Mouse (Mus musculus) midbrain, embryonic 11.5 days (tissue): ENCODE data around the gene Uts2b. TPM values are rescaled to one million over a fixed set of nuclear protein-coding genes. Genes with fewer than 3 reads are reported as not detected.

Source experiments
- ATAC-seq: fragments of 200-750 bp; cut with Nextera tagmentation; 2 replicates; pipeline ENCODE4 v1.8.0; 2017; ENCODE audit warnings: moderate TSS enrichment, moderate library complexity; ENCODE audit not compliant: low FRiP score
- DNase-seq: peaks from one replicate; pipeline ENCODE4 v3.0.0; 2015; ENCODE audit warnings: low spot score; ENCODE audit errors: missing footprints
- H3K27ac ChIP-seq: fragments of 300-500 bp; sonication (generic); 2 replicates; pipeline ENCODE4 v1.5.1; 2014; ENCODE audit warnings: low read depth, low read length
- H3K27me3 ChIP-seq: fragments of 300-500 bp; sonication (generic); 2 replicates; pipeline ENCODE4 v1.6.1; 2014; ENCODE audit warnings: mild to moderate bottlenecking, low read length, moderate library complexity, mixed read lengths; ENCODE audit not compliant: control insufficient read depth, insufficient read depth
- H3K36me3 ChIP-seq: fragments of 300-500 bp; sonication (generic); 2 replicates; pipeline ENCODE4 v1.6.1; 2014; ENCODE audit warnings: mild to moderate bottlenecking, low read length, moderate library complexity, mixed read lengths; ENCODE audit not compliant: control insufficient read depth, insufficient read depth
- H3K4me1 ChIP-seq: fragments of 300-500 bp; sonication (generic); 2 replicates; pipeline ENCODE4 v1.6.1; 2014; ENCODE audit warnings: low read length; ENCODE audit not compliant: control insufficient read depth, insufficient read depth
- H3K4me2 ChIP-seq: fragments of 300-500 bp; sonication (generic); 2 replicates; pipeline ENCODE4 v1.6.1; 2014; ENCODE audit warnings: mild to moderate bottlenecking, moderate library complexity
- H3K4me3 ChIP-seq: fragments of 300-500 bp; sonication (generic); 2 replicates; pipeline ENCODE4 v1.5.1; 2014; ENCODE audit warnings: low read depth, low read length
- H3K9ac ChIP-seq: fragments of 300-500 bp; sonication (generic); 2 replicates; pipeline ENCODE4 v1.6.1; 2014; ENCODE audit warnings: low read length
- H3K9me3 ChIP-seq: fragments of 300-500 bp; sonication (generic); 2 replicates; pipeline ENCODE4 v1.6.1; 2016; ENCODE audit warnings: low read length; ENCODE audit not compliant: control insufficient read depth
- WGBS: fragments of 180-500 bp; shearing (Covaris S2); extraction: QIAGEN DNeasy Blood & Tissue Kit; methylation state at CpG from one replicate; pipeline ENCODE4 v1.1.7; 2014; 5-methylcytosine and 5-hydroxymethylcytosine counted together
- polyA plus RNA-seq: library from polyadenylated mRNA; unstranded; fragments of >200 nt; fragmentation: Nextera tagmentation; extraction: Ambion mirVana; gene quantifications from 2 replicates; pipeline ENCODE4 v1.2.1, GENCODE M21; 2014

Uts2b gene
- not detected in 2 replicates for polyA plus RNA-seq

DNA sequence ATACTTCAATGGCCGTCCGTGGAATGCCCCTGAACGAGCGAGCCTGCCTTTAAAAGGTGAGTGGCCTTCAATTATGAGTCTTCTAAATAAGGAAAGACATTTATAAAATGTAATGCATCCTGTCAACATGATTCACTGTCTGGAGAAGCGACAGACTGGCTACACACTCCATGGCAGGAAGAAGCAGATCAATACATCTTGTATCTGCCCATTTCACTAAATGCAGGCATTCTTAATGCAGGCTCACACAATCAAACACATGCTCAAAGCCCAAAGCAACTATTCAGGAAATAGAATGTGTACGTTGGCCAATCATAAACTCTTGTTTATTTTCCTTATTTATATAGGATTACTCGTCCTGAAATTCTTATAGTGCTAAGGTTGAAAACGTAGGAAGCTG lies at the start of gene Uts2b:
Uts2b (minus strand) TSS at position 49 of the 400 bp plus-strand sequence.
- H3K9me3 ChIP-seq: no peaks in the 10 kb centered on the region
- H3K36me3 ChIP-seq: no peaks in the 10 kb centered on the region
- WGBS: 87% methylated on average over 8 of the region's 8 CpGs
- no peak within 1 kb of the TSS for H3K4me3 ChIP-seq
- no peak within 1 kb of the TSS for H3K27ac ChIP-seq
- no peaks in the 10 kb centered on the region for H3K4me1 ChIP-seq
- ATAC-seq: no peak
- no peak for DNase-seq
- H3K27me3 ChIP-seq: no peaks in the 10 kb centered on the region
- H3K4me2 ChIP-seq: no peak within 1 kb of the TSS
- H3K9ac ChIP-seq: no peak within 1 kb of the TSS

DNA sequence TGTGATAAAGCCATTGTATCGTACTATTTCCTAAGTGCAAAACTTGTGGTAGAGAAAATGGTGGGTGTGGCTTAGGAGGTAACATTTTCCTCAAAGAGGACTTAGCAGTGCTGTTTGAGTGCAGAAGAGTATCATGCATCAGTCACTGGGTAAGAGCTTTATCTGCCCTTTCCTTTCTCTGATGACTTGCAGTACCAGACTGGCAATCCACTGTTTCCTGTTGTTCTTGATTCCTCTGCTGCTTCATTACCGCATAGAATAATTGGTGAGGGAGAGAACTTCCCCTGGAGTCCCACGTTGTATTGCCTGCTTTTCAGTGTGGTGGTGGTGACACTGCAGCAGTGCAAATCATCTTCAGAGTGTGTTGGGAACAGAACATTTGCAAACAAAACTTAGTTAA lies 47.6 kb upstream of the Uts2b start:
- ATAC-seq: no peak
- Histone ChIP-seq H3K4me3 (no peak overlapping the region), H3K4me2 (no peak overlapping the region), H3K27ac (no peak overlapping the region), H3K36me3 (peaks cover 25% of the 10 kb centered on the region), H3K9ac (no peak overlapping the region), H3K27me3 (no peaks in the 10 kb centered on the region), H3K9me3 (no peaks in the 10 kb centered on the region; the same call in 1 of the 2 replicates), H3K4me1 (no peaks in the 10 kb centered on the region)
- 93% methylated on average over 3 of the region's 3 CpGs for WGBS
- DNase-seq: peak; percentile 69

DNA sequence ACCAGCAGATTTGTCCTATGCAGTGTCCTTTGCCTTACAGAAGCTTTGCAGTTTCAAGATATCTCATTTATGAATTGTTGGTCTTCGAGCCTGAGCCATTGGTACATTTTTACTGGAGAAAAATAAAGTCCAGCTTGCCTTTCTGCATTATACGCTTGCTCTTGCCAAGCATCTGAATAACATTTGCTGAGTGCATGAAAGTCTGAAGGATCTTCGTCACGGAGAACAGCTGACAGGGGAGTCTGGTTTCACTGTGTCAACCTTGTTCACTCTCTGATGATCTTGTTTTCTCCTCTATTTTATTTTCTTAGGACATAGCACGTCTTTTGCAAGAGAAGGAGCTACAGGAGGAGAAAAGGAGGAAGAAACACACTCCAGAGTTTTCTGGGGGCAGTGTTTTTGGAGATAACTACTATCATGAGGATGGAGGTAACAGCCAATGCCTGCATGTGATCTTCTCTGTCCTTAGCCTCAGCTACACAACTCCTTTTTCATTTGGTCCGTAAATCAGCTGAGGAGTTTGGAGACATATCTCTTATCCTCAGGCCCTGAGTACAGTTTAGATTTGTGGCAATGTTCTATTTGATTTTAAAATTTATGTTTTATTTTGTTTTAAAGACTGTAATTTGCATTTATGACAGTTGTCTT lies 47.0 kb upstream of the Uts2b start:
- H3K4me3 ChIP-seq: no peak overlapping the region
- no peaks in the 10 kb centered on the region for H3K27me3 ChIP-seq
- 96% methylated on average over 6 of the region's 6 CpGs for WGBS
- no peaks in the 10 kb centered on the region for H3K4me1 ChIP-seq
- ATAC-seq: no peak
- H3K9me3 ChIP-seq: no peaks in the 10 kb centered on the region; the same call in 1 of the 2 replicates
- no peak overlapping the region for H3K27ac ChIP-seq
- DNase-seq: peak; percentile 59
- H3K9ac ChIP-seq: no peak overlapping the region
- peaks cover 19% of the 10 kb centered on the region for H3K36me3 ChIP-seq
- H3K4me2 ChIP-seq: no peak overlapping the region

DNA sequence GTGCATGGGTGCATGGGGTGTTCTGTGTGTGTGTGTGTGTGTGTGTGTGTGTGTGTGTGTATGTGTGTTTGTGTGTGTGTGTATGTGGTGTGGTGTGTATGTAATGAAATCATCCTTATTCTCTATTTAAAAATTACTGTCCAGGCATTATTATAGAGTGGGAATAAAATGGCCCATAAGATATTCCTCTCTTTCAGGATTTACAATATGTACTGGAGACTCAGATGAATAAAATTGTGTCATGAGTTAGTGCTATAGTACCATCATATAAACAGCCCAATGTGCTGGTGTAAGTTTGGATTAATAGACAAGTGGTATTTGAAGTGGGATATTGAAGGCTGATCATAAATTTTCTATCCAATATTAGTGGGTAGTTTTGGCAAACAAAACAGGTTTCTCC lies 34.1 kb upstream of the Uts2b start:
- no peak for ATAC-seq
- H3K4me1 ChIP-seq: no peaks in the 10 kb centered on the region
- DNase-seq: no peak
- H3K27ac ChIP-seq: no peak overlapping the region
- no peaks in the 10 kb centered on the region for H3K27me3 ChIP-seq
- H3K9ac ChIP-seq: no peak overlapping the region
- no peak overlapping the region for H3K4me2 ChIP-seq
- no peaks in the 10 kb centered on the region for H3K9me3 ChIP-seq
- no peak overlapping the region for H3K4me3 ChIP-seq
- 0 out of 2 replicates have a peak, but pooled peaks cover 3% of the 10 kb centered on the region for H3K36me3 ChIP-seq

DNA sequence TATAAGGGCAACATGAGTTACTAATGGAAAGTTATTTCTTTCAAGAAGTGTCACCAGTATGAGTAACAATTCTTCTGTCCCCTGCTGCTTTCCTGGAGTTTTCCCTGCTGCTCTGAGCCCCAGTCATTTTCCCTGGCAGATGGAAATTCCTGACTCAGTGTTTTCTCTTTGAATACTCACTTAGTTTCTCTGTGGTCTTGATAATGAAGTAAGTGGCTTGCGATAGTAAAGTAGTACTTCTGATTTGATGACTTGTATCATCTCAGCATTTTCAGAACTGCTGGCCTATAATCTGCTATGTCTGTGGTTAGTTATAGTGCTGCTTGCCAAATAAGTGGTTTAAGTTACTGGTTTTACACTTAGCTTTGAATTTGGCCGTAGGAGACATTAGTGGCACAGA lies 31.5 kb upstream of the Uts2b start:
- 90% methylated on average over 2 of the region's 2 CpGs for WGBS
- 0 out of 2 replicates have a peak, but pooled peaks cover 3% of the 10 kb centered on the region for H3K36me3 ChIP-seq
- H3K4me2 ChIP-seq: no peak overlapping the region
- no peak for DNase-seq
- no peaks in the 10 kb centered on the region for H3K9me3 ChIP-seq
- no peaks in the 10 kb centered on the region for H3K4me1 ChIP-seq
- H3K27ac ChIP-seq: no peak overlapping the region
- H3K27me3 ChIP-seq: no peaks in the 10 kb centered on the region
- H3K4me3 ChIP-seq: no peak overlapping the region
- H3K9ac ChIP-seq: no peak overlapping the region
- no peak for ATAC-seq

DNA sequence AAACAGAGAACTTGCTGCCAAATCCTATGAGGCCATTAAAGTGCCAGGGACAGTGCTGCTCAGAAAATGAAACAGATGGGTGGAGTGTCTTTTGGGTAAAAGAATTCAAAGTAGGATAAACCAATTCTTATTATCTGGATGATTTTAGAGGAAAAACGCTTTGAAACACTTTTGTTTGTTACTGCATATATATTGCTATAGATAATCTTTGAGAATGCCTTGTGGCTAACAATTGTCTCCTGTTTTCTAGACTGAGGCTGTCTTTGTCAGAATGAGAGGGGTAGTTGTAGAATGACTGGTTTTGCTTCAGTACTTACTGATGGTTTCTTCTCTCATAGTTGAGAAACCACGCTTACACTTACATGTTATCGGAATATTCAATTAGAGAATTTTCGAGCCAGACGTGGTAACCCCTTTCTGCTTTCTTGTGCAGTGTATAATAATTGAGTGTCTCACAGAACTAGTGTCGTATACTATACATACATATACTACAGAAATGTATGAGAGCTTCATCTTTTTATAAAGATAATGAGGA lies 29.7 kb upstream of the Uts2b start:
- 97% methylated on average over 6 of the region's 6 CpGs for WGBS
- no peak for DNase-seq

DNA sequence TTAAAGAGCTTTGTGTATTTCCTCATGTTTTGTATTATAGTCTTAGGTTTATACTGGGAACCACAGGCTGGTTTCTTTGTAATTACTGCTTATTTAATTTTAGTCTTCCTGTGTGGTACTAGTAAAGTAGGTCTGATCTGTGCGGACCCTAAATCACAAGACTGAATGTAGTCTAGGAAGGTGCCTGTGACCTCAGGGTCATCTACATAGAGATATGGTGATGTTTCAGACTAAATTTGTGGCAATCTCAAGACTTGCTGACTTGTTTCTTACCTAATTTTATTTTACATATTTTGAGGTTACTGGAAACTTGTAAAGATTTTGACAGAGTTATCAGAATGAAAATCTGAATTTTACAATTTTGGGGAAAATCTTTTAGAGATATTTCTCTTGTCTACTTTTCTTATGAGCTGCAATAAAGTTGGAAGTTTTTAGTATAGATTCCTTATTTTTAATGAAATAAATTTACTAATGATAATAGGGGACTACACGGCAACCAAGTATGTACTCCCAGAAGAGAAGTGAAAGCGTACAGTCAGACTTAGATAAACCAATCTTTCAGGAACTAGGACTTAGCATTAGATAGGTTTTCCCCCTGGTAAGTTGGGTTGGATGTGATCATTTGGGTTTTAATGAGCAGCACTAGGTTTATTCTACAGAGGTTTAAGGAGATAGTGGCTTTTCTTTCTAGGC lies 29.1 kb upstream of the Uts2b start:
- Histone ChIP-seq H3K9me3 (no peaks in the 10 kb centered on the region; the same call in 1 of the 2 replicates), H3K4me2 (no peak overlapping the region), H3K36me3 (no peaks in the 10 kb centered on the region), H3K27ac (no peak overlapping the region), H3K4me1 (no peaks in the 10 kb centered on the region), H3K4me3 (no peak overlapping the region), H3K9ac (no peak overlapping the region), H3K27me3 (no peaks in the 10 kb centered on the region)
- WGBS: 92% methylated on average over 3 of the region's 3 CpGs
- ATAC-seq (no peak), DNase-seq (no peak)

More for the DNA sequence above, 29.7 kb upstream of the Uts2b start:
- Histone ChIP-seq H3K4me2 (no peak overlapping the region), H3K4me3 (no peak overlapping the region), H3K9me3 (no peaks in the 10 kb centered on the region; the same call in 1 of the 2 replicates), H3K36me3 (no peaks in the 10 kb centered on the region), H3K27ac (no peak overlapping the region), H3K9ac (no peak overlapping the region), H3K27me3 (no peaks in the 10 kb centered on the region), H3K4me1 (no peaks in the 10 kb centered on the region)
- ATAC-seq: no peak

DNA sequence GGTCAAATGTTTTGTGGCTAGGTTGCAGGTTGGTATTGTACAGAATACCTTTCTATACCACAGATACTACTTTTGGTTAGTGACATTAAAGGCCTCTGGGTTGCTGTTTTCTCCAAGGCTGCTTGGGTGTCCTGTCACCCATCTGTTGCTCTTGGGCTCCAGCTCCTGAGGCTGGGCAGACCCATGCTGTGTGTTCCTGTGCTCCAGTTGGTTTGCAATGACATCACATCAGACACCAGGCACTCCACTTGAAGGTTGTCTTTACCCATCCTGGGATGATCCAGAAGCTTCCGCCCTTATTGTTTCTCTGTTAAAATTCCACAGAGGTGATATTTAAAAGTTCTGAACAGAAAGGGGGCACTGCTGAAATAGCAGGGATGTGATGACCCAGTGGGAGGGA lies 26.9 kb upstream of the Uts2b start:
- Histone ChIP-seq H3K27me3 (no peaks in the 10 kb centered on the region), H3K9ac (no peak overlapping the region), H3K36me3 (no peaks in the 10 kb centered on the region), H3K9me3 (no peaks in the 10 kb centered on the region; the same call in 1 of the 2 replicates), H3K4me1 (no peaks in the 10 kb centered on the region), H3K4me2 (no peak overlapping the region), H3K27ac (no peak overlapping the region), H3K4me3 (no peak overlapping the region)
- 100% methylated on average over 1 of the region's 1 CpGs for WGBS
- DNase-seq (no peak), ATAC-seq (no peak)
